Mouse (Mus musculus): ENCODE data around the gene Tec. TPM values are rescaled to one million over a fixed set of nuclear protein-coding genes. Genes with fewer than 3 reads are reported as not detected.
"Not testable (repeated sequence)": the region's sequence is repeated elsewhere in the genome, so short reads cannot be mapped to it uniquely, and the experiment has no call there.

Tec gene
- total RNA-seq, 2 experiments from 2014 or later, result 2.0 to 2.7 TPM

GRCm38 (mm10) chr5:72826445-72826844 lies 41.8 kb downstream of the Tec start:
- no peak for DNase-seq (ENCODE audit: low spot score)

- DNase-seq (ENCODE audit: low spot score), result no peak
These were observed 47.6 kb downstream of the Tec start for GRCm38 (mm10) chr5:72820651-72821050.

- no peak for DNase-seq (ENCODE audit: low spot score)
These were observed 48.1 kb downstream of the Tec start for GRCm38 (mm10) chr5:72820036-72820640.

GRCm38 (mm10) chr5:72818513-72819180 lies 49.6 kb downstream of the Tec start:
- no peak for DNase-seq (ENCODE audit: low spot score)

GRCm38 (mm10) chr5:72817523-72818091 lies 50.7 kb downstream of the Tec start:
- DNase-seq (ENCODE audit: low spot score), result no peak

GRCm38 (mm10) chr5:72816960-72817359 lies 51.3 kb downstream of the Tec start:
- DNase-seq (ENCODE audit: low spot score), result not testable (repeated sequence)

GRCm38 (mm10) chr5:72816491-72816890 lies 51.8 kb downstream of the Tec start:
- DNase-seq (ENCODE audit: low spot score), result no peak

- no peak for DNase-seq (ENCODE audit: low spot score)
These were observed 52.2 kb downstream of the Tec start for GRCm38 (mm10) chr5:72816046-72816445.

GRCm38 (mm10) chr5:72815361-72815760 lies 52.9 kb downstream of the Tec start:
- DNase-seq (ENCODE audit: low spot score), result no peak

- no peak for DNase-seq (ENCODE audit: low spot score)
These were observed 54.2 kb downstream of the Tec start for GRCm38 (mm10) chr5:72814072-72814471.

GRCm38 (mm10) chr5:72812908-72813307 lies 55.4 kb downstream of the Tec start:
- no peak for DNase-seq (ENCODE audit: low spot score)

- DNase-seq (ENCODE audit: low spot score), result no peak
These were observed 56.0 kb downstream of the Tec start for GRCm38 (mm10) chr5:72812328-72812727.

- DNase-seq (ENCODE audit: low spot score), result no peak
These were observed 56.9 kb downstream of the Tec start for GRCm38 (mm10) chr5:72811397-72811796.

GRCm38 (mm10) chr5:72810990-72811389 lies 57.3 kb downstream of the Tec start:
- DNase-seq (ENCODE audit: low spot score), result no peak

GRCm38 (mm10) chr5:72809480-72809879 lies 58.8 kb downstream of the Tec start:
- DNase-seq (ENCODE audit: low spot score), result no peak

- peak; percentile 24 for DNase-seq (ENCODE audit: low spot score)
These were observed 59.7 kb downstream of the Tec start for GRCm38 (mm10) chr5:72808456-72809111.

- DNase-seq (ENCODE audit: low spot score), result peak; percentile 29
These were observed 65.4 kb downstream of the Tec start for GRCm38 (mm10) chr5:72802851-72803250.

GRCm38 (mm10) chr5:72798563-72798962 lies 69.7 kb downstream of the Tec start:
- no peak for DNase-seq (ENCODE audit: low spot score)

- DNase-seq (ENCODE audit: low spot score), result peak; percentile 20
These were observed 72.1 kb downstream of the Tec start for GRCm38 (mm10) chr5:72796186-72796613.

GRCm38 (mm10) chr5:72793309-72793850 lies 74.9 kb downstream of the Tec start:
- no peak for DNase-seq (ENCODE audit: low spot score)

GRCm38 (mm10) chr5:72791789-72792188 lies 76.5 kb downstream of the Tec start:
- no peak for DNase-seq (ENCODE audit: low spot score)

GRCm38 (mm10) chr5:72791386-72791785 lies 76.9 kb downstream of the Tec start:
- no peak for DNase-seq (ENCODE audit: low spot score)
